Mouse (Mus musculus): Measurements from ENCODE around the gene Chst15.

Chst15 gene

GRCm38 (mm10) chr7:132263186-132263585 is 53.8 kb downstream of the Chst15 start:
- no peak for DNase-seq (ENCODE audit: low spot score in 2 of 2)

- DNase-seq (ENCODE audit: low spot score in 2 of 2), result no peak
Measured at GRCm38 (mm10) chr7:132262696-132263095, 54.3 kb downstream of the Chst15 start.

- DNase-seq (ENCODE audit: low spot score in 2 of 2), result no peak
Measured at GRCm38 (mm10) chr7:132261885-132262284, 55.1 kb downstream of the Chst15 start.

DNA sequence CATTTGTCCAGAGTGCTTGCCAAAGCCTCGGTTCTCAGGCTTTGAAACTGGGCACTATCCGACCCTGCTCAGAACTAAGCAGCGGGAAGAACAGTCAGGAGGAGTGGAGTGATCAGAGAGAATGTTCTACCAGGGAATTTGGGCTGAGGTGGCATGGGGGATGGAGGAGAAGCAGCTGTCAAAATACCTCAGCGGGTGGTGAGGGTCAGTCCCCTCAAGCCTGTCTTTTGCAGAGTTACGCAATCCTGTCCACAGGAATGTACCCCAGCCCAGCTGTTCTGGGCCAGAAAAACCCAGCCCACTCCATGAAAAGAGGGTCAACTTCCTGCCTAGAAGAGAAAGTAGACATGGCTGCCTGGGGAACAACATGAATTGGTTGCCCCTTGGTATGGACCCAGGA is 56.4 kb downstream of the Chst15 start:
- DNase-seq (ENCODE audit: low spot score in 2 of 2), result no peak

GRCm38 (mm10) chr7:132258817-132259216 is 58.2 kb downstream of the Chst15 start:
- DNase-seq (ENCODE audit: low spot score in 2 of 2), result no peak

DNA sequence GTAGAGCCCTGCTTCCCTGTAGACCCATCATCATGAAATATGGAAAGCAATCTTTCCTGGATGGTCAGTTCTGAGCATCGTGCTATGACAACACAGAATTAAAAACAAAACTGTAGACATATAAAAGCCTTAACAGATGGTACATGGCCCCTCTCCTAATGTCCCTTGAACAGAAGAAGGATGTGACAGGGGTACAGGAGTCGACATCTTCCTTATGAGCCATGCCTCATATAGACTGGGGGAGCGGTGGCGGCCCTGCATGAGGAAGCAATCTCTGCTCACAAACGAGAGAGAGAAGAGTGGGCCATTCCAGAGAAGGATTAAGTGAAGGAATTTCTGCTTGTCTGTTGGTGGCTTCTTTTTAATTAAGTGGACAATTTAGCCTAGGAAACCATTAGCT is 58.8 kb downstream of the Chst15 start:
- DNase-seq (ENCODE audit: low spot score in 2 of 2), result no peak

- DNase-seq (ENCODE audit: low spot score in 2 of 2), result peak; percentile 71 to 87
Measured at GRCm38 (mm10) chr7:132253513-132253912, 63.5 kb downstream of the Chst15 start.

GRCm38 (mm10) chr7:132253078-132253477 is 64.0 kb downstream of the Chst15 start:
- DNase-seq (ENCODE audit: low spot score in 2 of 2), result no peak

DNA sequence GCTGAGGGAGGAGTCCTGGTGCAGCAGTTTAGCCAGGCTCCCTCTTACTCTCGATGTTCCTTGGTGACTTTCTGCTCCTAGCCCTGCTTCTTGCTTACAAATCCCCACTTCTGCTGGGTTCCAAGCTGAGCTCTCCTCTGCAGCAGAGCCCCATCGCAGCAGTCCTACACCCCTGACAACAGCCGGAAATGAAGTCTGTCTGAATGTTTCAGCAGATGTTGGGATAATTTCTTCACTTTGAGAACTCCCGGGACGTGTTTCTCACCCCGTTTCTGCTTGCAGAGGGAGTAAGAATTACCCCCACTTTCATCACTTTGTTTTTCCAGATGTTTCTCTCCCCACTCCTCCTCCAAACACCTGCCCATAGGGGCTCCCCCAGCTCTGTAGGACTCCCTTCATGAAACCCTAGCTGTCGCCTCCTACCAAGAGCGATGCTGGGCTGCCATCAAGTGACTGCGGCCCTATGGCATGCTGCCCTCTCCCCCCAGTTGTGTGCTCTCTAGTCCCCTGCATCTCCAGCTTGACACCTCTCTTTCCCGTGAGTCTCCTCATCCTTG is 67.4 kb downstream of the Chst15 start:
- no peak for DNase-seq (ENCODE audit: low spot score in 2 of 2)

DNA sequence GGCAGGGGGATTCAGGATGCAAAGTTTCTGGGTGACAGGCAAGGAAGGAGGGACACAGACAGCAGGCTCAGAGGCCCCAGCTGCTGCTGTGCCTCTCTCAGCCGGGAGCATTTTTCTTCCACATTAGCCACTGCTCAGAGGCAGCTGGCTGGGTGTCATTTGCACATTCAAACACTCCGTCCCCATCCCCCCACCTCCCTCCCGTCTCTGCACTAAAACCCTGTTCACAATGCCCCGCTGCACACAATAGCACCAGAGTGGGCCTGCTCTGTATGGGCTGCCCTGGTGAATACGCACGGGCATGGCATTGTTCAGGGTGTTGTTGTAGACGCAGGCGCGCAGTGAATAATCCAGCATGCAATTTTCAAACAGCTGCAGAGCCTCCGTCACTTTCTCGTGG is 69.5 kb downstream of the Chst15 start:
- DNase-seq (ENCODE audit: low spot score in 2 of 2), result peak; percentile 16 to 27

- DNase-seq (ENCODE audit: low spot score in 2 of 2), result no peak
Measured at GRCm38 (mm10) chr7:132247091-132247490, 69.9 kb downstream of the Chst15 start.

DNA sequence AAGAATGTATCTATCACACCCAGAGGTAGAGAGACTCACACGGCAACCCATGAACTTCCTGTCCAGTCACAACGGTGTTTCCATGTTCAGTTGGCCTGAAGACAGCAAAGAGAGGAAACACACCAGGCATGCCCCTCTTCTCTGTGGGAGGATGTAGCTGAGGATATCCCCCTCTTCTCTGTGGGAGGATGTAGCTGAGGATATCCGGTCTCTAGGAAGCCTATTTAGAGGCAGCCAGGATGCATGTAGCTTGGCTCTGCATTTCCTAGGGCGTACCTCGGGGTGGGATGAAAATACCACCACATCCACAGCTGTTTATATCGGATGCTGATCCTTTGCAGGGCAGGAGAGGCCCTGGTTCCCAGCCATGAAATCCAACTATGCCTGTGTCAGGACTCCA is 71.3 kb downstream of the Chst15 start:
- DNase-seq (ENCODE audit: low spot score in 2 of 2), result no peak

DNA sequence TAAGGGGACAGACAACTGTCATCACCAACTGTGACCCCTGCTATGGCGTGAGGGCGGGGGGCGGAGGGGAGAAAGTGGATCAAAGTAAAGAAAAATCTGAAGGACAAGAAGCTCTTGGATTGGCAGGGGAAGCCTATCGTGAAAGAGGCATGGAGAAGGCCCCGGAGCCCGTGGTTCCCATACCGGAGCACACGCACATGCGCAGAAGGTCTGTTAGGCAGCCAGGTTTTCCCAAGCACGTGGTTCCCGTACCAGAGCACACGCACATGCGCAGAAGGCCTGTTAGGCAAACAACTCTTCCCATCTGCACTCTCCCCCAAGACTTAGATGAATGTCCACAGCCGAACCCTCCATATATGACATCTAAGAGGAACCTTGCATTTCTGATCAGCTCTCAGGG is 72.4 kb downstream of the Chst15 start:
- DNase-seq (ENCODE audit: low spot score in 2 of 2), result no peak

DNA sequence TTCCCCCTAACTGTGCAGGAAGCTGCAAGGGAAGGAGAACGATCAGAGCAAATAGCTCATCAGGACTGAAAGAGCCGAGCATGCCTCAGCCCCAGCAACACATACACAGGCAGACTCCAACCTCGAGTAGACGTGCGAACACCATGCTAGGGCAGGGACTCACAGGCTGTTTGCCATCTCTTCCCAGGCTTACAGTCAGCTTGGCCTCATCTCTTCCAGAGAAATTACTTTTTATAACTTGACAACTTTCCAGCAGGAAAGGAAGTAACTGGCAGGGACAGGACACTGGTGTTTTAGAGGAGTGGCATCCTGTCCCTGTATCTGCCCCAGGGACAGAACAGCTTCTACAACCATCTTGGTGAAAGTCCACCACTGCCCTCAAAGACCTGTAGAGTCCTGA is 73.8 kb downstream of the Chst15 start:
- DNase-seq (ENCODE audit: low spot score in 2 of 2), result no peak

DNA sequence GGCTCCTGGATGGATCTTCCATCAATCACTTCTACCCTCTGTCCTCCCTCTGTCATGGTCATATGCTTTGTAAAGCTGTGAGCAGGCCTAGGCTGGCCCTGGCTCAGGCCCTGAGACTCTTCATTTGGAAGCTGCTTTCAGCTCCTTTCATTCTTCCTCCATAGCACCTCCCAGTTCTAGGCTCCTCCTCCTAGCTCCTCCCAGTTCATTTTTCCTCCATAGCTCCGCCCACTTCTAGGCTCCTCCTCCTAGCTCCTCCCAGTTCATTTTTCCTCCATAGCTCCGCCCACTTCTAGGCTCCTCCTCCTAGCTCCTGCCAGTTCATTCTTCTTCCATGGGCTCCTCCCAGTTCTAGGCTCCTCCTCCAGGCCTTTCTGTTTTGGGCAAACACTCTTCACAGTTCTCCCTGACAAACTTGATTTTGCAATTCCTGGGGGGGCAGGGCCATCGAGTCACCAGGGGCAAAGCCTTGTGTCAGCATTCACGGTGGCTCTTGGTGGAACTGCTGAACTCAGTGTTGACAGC is 74.3 kb downstream of the Chst15 start:
- no peak for DNase-seq (ENCODE audit: low spot score in 2 of 2)

- no peak for DNase-seq (ENCODE audit: low spot score in 2 of 2)
Measured at GRCm38 (mm10) chr7:132238921-132239320, 78.1 kb downstream of the Chst15 start.

DNA sequence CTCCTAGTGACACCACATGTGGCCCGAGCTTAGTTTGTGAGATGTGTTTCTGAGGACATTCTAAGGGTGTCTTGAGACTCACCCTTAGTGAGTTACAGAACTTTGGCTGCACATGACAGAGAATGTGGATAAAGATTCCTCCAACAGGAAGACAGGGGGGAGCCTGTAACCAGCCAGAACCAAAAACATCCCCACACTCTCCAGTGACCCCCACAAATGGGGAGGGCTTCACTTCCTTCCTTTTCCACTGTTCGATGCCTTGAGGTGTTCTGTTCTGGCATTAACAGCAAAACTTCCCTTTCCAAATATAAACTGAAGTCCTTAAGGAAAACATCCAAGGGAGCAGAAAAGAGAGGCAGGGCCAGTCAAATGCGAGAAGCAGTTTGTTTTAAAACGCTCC is 79.8 kb downstream of the Chst15 start:
- DNase-seq (ENCODE audit: low spot score in 2 of 2), result no peak

- no peak for DNase-seq (ENCODE audit: low spot score in 2 of 2)
Measured at GRCm38 (mm10) chr7:132236789-132237188, 80.2 kb downstream of the Chst15 start.

- no peak for DNase-seq (ENCODE audit: low spot score in 2 of 2)
Measured at GRCm38 (mm10) chr7:132234250-132234649, 82.8 kb downstream of the Chst15 start.

GRCm38 (mm10) chr7:132233732-132234131 is 83.3 kb downstream of the Chst15 start:
- DNase-seq (ENCODE audit: low spot score in 2 of 2), result no peak

GRCm38 (mm10) chr7:132232937-132233336 is 84.1 kb downstream of the Chst15 start:
- DNase-seq (ENCODE audit: low spot score in 2 of 2), result no peak

DNA sequence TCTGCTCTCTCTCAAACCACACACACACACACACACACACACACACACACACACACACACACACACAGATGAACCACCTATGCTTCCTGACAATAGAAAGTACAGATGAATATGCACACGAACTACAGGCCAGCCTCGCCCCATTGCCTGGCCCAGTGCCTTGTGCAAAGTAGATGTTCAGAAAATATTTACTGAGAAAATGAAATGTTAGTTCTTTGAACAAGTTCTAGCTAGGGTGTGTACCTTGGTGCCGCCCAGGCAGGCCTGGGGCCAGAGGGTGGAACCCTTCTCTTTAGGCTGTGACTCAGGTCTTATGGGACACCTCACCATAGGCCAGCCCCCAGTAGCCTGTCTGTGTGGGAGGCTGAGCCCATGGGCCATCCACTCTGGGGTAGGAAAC is 85.6 kb downstream of the Chst15 start:
- DNase-seq (ENCODE audit: low spot score in 2 of 2), result no peak

GRCm38 (mm10) chr7:132230961-132231360 is 86.1 kb downstream of the Chst15 start:
- DNase-seq (ENCODE audit: low spot score in 2 of 2), result no peak

DNA sequence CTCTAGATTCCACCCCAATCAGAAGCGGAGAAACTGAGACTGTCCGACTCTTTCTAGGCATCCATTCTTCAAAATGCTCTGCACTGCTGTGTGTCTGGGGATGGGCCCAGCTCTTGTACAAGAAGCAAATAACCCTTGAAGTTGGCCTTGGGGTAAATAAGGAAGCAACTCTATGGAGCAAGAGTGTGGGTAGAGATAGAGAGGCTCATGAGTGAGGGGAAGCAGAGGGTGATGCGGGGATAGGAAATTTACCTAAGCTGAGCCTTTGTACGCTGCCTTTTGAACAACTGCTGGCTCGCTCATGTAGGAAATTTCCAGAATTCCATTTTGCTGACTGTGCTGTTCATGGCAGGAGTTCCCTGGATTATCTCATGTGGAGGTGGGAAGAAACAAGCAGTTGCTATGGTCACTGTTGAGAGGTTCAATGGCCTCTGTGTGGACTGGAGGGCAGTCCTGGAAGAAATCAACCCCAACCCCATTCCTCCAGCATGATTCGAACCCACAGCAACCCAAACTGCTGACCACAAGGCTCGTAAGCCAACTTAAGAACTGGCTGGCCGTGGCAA is 89.9 kb downstream of the Chst15 start:
- no peak for DNase-seq (ENCODE audit: low spot score in 2 of 2)
